Mouse (Mus musculus): ENCODE data around the gene Mpnd.
A peak's percentile ranks its signal among the peaks of the same experiment; 100 is the strongest.

The Mpnd gene

GRCm38 (mm10) chr17:56005415-56006061 is at the start of gene Mpnd, which contains the start of gene Stap2:
Mpnd (plus strand) TSS chr17:56005711.
Stap2 (minus strand) TSS chr17:56005584.
- DNase-seq (ENCODE audit: low read depth in 2 of 2, low spot score in 2 of 2), result no peak

- DNase-seq (ENCODE audit: low read depth in 2 of 2, low spot score in 2 of 2), result no peak
Measured at GRCm38 (mm10) chr17:55956129-55956528, 49.4 kb upstream of the Mpnd start.

GRCm38 (mm10) chr17:55956591-55956990 is 48.9 kb upstream of the Mpnd start:
- DNase-seq (ENCODE audit: low read depth in 2 of 2, low spot score in 2 of 2), result no peak

GRCm38 (mm10) chr17:55957168-55957567 is 48.3 kb upstream of the Mpnd start:
- peak; percentile 54 to 74 for DNase-seq (ENCODE audit: low read depth in 2 of 2, low spot score in 2 of 2)

GRCm38 (mm10) chr17:55957726-55958583 is 47.6 kb upstream of the Mpnd start:
- no peak for DNase-seq (ENCODE audit: low read depth in 2 of 2, low spot score in 2 of 2)

GRCm38 (mm10) chr17:55958584-55958886 is 47.0 kb upstream of the Mpnd start:
- DNase-seq (ENCODE audit: low read depth in 2 of 2, low spot score in 2 of 2), result no peak

- peak; percentile 88 to 91 for DNase-seq (ENCODE audit: low read depth in 2 of 2, low spot score in 2 of 2)
Measured at GRCm38 (mm10) chr17:55958918-55959728, 46.4 kb upstream of the Mpnd start, which contains the start of gene Yju2. Yju2 (plus strand) TSS chr17:55959099.

GRCm38 (mm10) chr17:55959946-55960740 is 45.4 kb upstream of the Mpnd start:
- DNase-seq (ENCODE audit: low read depth in 2 of 2, low spot score in 2 of 2), result no peak

- no peak for DNase-seq (ENCODE audit: low read depth in 2 of 2, low spot score in 2 of 2)
Measured at GRCm38 (mm10) chr17:55960791-55961190, 44.7 kb upstream of the Mpnd start.

- DNase-seq (ENCODE audit: low read depth in 2 of 2, low spot score in 2 of 2), result no peak
Measured at GRCm38 (mm10) chr17:55961631-55962030, 43.9 kb upstream of the Mpnd start.

GRCm38 (mm10) chr17:55963171-55963570 is 42.3 kb upstream of the Mpnd start:
- DNase-seq (ENCODE audit: low read depth in 2 of 2, low spot score in 2 of 2), result no peak

- no peak for DNase-seq (ENCODE audit: low read depth in 2 of 2, low spot score in 2 of 2)
Measured at GRCm38 (mm10) chr17:55964496-55964895, 41.0 kb upstream of the Mpnd start.

GRCm38 (mm10) chr17:55964996-55965395 is 40.5 kb upstream of the Mpnd start:
- no peak for DNase-seq (ENCODE audit: low read depth in 2 of 2, low spot score in 2 of 2)

- no peak for DNase-seq (ENCODE audit: low read depth in 2 of 2, low spot score in 2 of 2)
Measured at GRCm38 (mm10) chr17:55967186-55967585, 38.3 kb upstream of the Mpnd start.

- no peak for DNase-seq (ENCODE audit: low read depth in 2 of 2, low spot score in 2 of 2)
Measured at GRCm38 (mm10) chr17:55968210-55968609, 37.3 kb upstream of the Mpnd start.

GRCm38 (mm10) chr17:55969560-55969959 is 36.0 kb upstream of the Mpnd start:
- DNase-seq (ENCODE audit: low read depth in 2 of 2, low spot score in 2 of 2), result no peak

- DNase-seq (ENCODE audit: low read depth in 2 of 2, low spot score in 2 of 2), result no peak
Measured at GRCm38 (mm10) chr17:55969966-55970891, 35.3 kb upstream of the Mpnd start, which contains the start of gene Shd. Shd (plus strand) TSS chr17:55970467.

- DNase-seq (ENCODE audit: low read depth in 2 of 2, low spot score in 2 of 2), result no peak
Measured at GRCm38 (mm10) chr17:55971453-55971852, 34.1 kb upstream of the Mpnd start.

- DNase-seq (ENCODE audit: low read depth in 2 of 2, low spot score in 2 of 2), result peak; percentile 54 to 62
Measured at GRCm38 (mm10) chr17:55976255-55976862, 29.2 kb upstream of the Mpnd start.
